Mouse (Mus musculus) left cerebral cortex, postnatal 14 days (tissue): ENCODE results near the gene Fxyd1. TPM values are rescaled to one million over a fixed set of nuclear protein-coding genes. Genes with fewer than 3 reads are reported as not detected.

Experiments
- DNase-seq, 2 experiments: peaks; one replicate each; pipeline ENCODE4 v3.0.0; 2021 to 2022; ENCODE audit warnings: low spot score in 2 of 2, mixed read lengths in 1 of 2
- intact Hi-C: fragments of 180-260 bp; cut with DNase I; formaldehyde crosslinking; loops from one replicate; pipeline ENCODE4 v1.15.1; 2025
- total RNA-seq, 2 experiments: library from RNA; stranded (reverse); gene quantifications; 2 replicates each; pipeline ENCODE4 v1.2.3; 2021

The Fxyd1 gene
- total RNA-seq, 2 experiments from 2014 or later, result 46.1 to 47.7 TPM

DNA sequence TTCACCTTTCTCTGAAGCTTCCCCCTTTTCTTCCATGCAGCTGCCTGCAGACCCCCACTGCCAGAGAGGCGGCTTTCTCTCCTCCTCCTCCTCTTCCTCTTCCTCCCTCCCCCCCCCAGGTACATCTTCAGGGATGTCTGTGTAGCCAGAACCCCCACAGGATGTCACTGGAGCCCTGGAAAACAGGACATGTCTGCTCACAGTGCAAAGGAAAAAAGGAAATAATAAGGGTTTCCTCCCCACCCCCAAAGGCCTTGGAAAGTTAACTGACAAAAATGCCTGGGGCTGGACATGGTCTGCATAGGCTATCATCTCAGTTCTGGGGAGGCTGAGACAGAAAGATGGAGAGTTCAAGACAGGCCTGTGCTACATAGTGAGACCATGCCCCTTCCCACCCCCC is 24.1 kb upstream of the Fxyd1 start:
- intact Hi-C loops, result no loop called here
- no peak for DNase-seq

DNA sequence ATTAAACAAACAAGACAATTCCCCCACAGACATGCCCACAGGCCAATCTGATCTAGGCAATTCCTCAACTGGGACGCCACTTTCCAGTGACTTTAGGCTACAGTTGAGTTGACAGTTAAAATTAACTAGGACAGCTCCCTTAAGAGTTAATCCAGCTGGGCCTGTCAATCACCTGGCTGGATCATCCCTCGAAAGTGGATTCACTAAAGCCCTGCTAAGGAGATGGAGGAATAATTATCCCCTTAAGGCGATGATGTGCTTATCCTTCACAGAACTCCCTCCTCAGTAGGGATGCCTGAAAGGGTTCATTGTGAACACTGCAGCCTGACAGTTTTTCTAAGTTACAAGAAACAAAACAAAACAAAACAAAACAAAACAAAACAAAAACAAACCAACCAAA is 23.6 kb upstream of the Fxyd1 start:
- intact Hi-C loops, result no loop called here
- no peak for DNase-seq

GRCm38 (mm10) chr7:31079670-31080069 is 22.7 kb upstream of the Fxyd1 start:
- no peak for DNase-seq
- intact Hi-C loops, result no loop called here

DNA sequence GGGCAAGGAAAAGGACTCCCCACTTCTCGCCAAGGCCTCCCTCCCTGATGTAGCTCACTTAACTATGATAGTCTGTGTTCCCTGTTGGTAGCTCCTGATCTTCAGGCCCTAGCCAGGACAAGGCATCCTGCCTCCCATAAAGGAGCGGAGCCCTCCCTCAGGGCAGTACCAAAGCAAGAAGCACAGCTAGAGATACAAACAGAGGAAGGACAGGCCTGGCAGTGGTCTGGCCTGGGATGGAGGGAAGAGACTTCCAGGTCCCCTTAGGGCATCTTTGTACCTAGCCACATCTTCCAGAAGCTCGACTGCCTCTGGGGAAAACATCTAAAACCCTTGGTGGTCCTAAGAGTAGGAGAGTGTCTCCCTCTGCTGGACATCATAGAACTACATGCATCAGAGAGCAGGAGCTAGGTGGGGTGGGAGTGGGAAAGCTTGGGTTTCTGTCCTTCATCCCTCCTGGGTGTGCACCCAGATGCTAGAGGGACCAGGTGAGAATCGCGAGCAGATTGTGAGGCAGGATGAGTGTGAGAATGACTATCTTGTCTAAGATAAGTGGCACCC is 21.0 kb upstream of the Fxyd1 start:
- intact Hi-C loops, result no loop called here

DNA sequence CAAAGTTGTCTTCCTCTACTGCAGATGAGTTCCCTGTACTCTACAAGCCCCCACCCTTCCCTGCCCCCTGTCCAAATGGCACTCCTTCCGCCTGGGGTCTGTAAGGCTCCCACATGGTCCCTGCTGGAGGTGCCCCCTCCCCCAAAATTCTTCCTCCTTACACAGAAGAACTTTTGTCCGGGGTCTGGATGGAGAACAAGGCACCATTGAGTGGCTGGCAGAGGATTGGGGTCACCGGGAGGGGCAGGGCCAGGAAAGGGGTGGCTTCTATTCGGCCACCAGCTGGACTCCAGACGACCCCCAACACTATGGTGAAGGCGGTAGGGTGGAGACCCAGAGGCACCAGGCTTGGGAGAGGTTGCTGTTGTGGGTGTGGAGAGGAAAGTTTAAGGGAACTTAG is 20.5 kb upstream of the Fxyd1 start:
- peak in 1 of 2 experiments; percentile 58 for DNase-seq
- intact Hi-C loops, result no loop called here

More for the DNA sequence above, 21.0 kb upstream of the Fxyd1 start:
- DNase-seq, result peak; percentile 83 to 89

DNA sequence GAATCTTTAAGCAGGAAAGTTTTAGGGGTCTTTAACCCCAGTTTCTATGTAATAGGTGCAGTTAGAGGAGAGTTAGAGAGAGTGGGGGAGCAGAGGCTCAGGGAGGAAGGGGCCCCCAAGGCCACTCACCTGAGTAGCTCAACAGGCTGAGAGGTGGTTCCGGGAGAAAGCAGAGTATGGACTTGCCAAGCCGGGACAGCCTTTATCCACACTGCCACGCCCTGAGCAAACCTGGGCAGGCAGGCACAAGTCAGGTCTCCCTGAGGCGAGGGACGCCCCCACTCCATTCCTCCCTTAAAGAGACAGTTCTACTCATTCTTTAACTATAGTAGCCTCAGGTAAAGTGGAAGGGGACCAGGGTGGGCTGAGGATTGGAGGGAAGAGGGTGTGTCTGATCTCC is 19.5 kb upstream of the Fxyd1 start, which contains the start of gene Fxyd3:
Fxyd3 (minus strand) TSS at position 213 of the 400 bp plus-strand sequence.
- no peak for DNase-seq
- intact Hi-C loops, result no loop called here

DNA sequence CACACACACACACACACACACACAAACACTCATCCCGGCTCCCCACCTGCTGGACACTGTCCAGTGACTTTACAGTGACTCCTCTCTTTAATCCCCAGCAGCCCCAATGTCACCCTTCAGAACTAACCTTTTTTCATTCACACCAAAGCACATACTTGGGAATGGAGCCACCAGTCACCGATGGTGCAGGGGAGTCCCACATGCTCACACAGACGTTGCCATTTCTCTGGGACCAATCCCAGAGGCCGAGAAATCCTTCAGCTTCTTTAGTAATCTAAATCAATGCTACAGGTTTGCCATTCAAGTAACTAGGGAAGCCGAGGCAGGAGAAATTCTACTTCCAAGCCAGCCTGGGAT is 17.7 kb upstream of the Fxyd1 start:
- peak in 1 of 2 experiments; percentile 48 for DNase-seq
- intact Hi-C loops, result loop anchor here (5.0 kb wide), 1 partner anchor 117 kb away; the partner anchor contains the start of gene Usf2

DNA sequence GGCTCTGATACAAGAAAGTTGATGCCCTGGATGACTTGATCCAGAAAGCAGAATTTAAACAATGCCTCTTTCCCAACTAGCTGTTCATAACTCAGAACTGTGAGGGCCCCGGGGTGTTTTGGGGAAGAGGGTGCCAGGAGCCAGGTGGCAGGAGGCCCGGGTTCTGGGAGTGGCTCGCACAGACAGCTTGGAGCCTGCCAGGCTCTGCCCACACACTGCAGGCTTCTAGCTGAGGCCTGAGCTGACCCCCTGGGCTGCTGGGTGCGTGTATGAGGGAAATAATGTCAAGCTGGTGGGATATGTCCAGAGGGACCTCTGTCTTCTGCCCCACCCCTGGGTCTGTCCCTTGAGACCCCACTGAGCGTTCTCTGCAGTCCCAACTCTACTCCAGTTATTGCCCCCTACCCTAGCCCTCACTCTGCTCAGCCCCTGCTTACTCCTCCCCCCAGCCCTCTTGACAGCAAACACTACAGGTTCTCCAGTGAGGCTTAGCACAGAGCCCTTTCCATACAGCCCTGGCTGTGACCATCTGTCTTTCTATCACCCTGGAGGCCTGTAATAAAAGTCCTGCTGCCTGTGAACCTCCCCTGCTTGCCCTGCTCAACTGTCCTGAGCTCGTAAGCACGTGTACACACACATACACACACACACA is 17.2 kb upstream of the Fxyd1 start:
- DNase-seq, result no peak
- intact Hi-C loops, result loop anchor here (5.0 kb wide), 1 partner anchor 117 kb away; the partner anchor contains the start of gene Usf2

DNA sequence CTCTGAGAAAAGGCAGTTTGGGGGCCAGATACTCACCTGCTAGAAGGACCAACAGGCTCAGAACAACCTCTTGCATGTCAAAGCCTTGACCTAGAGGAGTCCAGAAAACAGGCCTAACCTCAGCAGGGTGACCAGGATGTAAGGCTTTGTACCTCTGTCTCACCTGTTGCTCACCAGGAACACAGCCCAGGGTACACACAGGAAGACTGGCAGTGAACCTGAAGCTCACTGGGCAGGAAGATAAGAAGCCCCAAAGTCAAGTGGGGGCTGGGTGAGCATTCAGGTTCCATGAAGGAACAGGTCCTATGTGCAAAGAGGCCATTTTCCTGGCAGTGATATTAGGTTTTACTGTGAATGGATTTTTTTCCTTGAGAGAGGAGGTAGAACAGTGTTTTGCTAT is 16.5 kb upstream of the Fxyd1 start:
- no peak for DNase-seq
- intact Hi-C loops, result loop anchor here (5.0 kb wide), 1 partner anchor 116 kb away; the partner anchor contains the start of gene Usf2

- no peak for DNase-seq
- intact Hi-C loops, result loop anchor here (5.0 kb wide), 1 partner anchor 115 kb away; the partner anchor contains the start of gene Usf2
Observed at GRCm38 (mm10) chr7:31072326-31072725, 15.3 kb upstream of the Fxyd1 start.

DNA sequence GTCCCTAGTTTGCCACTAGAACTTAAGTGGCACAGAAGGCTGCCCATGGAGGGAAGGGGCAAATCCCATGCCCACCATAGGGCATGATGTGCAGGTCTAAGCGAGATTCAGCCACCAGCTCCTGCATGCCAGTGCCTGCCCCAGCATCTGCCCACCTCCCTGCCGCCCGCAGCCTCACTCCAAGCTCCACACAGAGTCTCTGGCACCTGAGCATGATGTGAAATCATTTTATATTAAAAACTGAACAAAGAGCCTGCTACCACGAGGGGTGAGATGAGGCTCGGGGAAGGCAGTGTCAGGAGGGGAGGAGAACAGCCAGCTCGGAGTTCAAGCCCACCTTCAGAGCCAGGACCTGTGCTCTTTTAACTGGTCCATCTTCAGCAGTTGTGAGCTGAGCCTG is 13.3 kb upstream of the Fxyd1 start:
- no peak for DNase-seq
- intact Hi-C loops, result loop anchor here (5.0 kb wide), 1 partner anchor 113 kb away; the partner anchor contains the start of gene Usf2

DNA sequence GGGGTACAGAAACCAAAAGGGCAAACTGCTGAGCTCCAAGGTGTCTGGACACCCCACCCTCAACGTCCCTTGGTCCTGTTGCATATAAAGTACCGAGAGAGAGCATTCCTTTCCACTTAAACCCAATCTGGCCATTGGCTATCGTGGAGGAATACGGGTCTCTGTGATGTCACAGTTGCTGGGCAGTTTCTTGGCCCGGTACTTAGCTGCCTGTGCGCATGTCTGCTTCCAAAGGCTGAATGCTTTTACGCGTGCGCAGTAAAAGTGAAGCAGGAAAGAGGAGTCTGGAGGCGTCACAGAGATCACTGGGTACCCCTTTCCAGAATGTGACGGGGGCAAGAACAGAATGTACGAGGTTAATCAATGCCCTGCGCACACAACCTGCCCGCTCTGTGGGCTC is 12.5 kb upstream of the Fxyd1 start:
- intact Hi-C loops, result no loop called here
- no peak for DNase-seq

DNA sequence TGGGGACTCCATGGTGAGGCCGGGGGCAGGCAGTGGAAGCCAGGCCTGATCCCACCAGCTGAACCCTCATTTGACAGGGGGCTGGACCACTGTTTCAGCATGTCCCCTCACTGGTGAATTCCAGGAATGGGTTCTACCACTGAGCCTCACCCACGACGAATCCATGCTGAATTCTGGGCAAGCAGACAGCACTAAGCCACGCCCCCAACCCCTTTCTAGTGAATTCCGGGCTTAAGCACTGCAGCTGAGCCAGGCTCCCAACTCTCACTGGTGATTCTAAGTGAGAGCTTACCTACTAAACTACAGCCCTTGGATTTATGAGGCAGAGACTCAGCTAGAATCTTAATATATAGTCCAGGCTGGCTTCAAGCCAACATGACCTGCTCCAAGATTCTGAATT is 10.8 kb upstream of the Fxyd1 start:
- intact Hi-C loops, result no loop called here
- DNase-seq, result peak; percentile 48 to 59

- DNase-seq, result no peak
- intact Hi-C loops, result no loop called here
Observed at GRCm38 (mm10) chr7:31063074-31063560, 6.1 kb upstream of the Fxyd1 start.

DNA sequence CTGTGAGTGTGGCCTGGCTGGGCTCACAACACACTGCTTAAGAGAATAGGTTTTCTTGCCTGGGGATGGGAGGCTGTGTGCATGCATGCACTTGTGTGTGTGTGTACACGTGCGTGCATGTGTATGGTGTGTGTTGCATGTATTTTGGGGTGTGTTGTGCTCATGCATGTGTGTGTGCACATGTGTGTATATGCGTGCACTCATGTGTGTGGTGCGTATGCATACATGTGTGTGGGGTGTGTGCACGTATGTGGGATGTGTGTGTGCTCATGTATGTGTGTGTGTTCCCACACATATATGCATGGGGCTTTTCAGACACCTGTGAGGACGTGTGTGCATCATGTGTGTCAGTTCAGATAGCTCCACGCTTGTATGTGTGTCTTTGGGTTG is 3.6 kb upstream of the Fxyd1 start:
- DNase-seq, result no peak
- intact Hi-C loops, result no loop called here

DNA sequence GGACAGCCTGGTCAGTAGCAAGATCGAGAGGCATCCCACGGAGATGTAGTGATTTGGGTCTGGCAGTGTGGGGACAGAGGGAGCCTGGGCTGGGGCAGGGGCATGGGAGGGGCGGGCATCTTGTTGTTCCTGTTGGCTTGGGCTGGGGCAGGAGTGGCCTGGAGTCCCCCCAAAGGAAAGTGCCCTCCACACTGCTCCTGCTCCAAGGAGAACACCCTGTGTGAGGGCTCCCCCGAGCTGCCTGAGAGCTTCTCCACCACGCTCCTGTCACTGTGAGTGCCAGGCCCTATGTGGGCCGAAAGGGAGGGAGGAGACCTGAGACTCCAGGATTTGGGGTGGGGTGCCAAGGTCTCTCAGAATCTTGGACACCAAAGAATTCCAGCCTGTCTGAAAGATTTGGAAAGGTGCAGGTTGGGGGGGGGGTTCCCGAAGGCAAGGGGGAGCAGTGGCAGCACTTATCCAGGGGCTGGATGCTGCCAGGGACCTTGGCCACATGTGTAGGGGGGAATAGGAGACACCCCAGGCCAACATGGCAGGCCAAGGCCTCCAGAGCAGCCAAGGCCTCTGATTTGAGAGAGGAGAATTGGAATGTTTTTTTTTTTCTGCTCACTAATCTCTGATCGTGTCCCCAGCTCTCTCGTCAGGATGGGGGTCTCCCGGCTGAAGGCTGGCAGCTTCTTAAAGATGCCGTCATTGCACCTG is 3.1 kb upstream of the Fxyd1 start:
- intact Hi-C loops, result loop anchor here (2.0 kb wide), 1 partner anchor 37 kb away; no protein-coding TSS in a partner anchor
- DNase-seq, result no peak

- intact Hi-C loops, result loop anchor here (2.0 kb wide), 1 partner anchor 38 kb away; no protein-coding TSS in a partner anchor
- peak; percentile 83 to 91 for DNase-seq
Observed at GRCm38 (mm10) chr7:31059108-31059507, 2.1 kb upstream of the Fxyd1 start, which contains the start of gene Lgi4. Gene Lgi4, plus strand, starts transcription at chr7:31059342.

DNA sequence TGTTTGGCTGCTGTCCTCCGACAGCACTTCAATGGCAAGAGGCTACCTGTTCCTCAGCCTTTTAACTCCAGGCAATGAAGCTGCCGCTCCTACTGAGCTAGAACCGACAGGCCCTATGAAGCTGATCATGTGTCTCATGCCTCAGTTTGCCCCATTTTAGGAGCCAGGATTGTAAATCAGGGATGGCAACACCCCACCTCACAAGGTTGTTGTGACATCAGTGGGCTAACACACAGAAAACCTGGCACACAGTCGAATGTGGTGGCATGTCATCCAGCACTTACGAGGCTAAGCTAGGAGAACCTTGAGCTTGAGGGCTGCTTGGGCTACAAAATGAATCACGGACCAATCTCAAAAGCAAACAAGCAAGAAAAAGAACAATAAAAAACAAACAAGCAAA is 1.2 kb upstream of the Fxyd1 start:
- intact Hi-C loops, result loop anchor here (2.0 kb wide), 1 partner anchor 39 kb away; no protein-coding TSS in a partner anchor
- no peak for DNase-seq

- intact Hi-C loops, result loop anchor here (2.0 kb wide), 1 partner anchor 39 kb away; no protein-coding TSS in a partner anchor
- DNase-seq, result no peak
Observed at GRCm38 (mm10) chr7:31057730-31058129, 731 bp upstream of the Fxyd1 start.

DNA sequence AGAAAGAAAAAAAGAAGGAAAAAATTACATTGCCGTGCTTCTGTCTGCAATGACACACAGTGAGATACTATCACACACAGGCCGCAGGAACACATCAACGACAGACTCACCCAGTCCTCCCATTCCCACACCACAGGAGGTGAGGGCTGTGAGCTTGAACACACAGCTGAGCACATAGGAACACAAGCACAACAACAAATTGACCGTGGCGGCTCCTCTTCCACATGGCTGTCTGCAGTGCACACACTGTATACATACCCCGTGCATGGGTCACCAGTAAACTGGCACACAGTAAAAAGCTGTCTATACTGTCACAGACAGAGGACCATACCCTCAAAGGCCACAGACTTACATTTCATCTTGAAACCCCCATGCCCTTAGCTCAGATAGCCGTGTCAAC is 551 bp downstream of the Fxyd1 start:
- intact Hi-C loops, result no loop called here
- no peak for DNase-seq
